Mouse (Mus musculus) embryonic facial prominence, embryonic 15.5 days (tissue): ENCODE results near the gene Ttc7. TPM values are rescaled to one million over a fixed set of nuclear protein-coding genes. Genes with fewer than 3 reads are reported as not detected.

Experiments
- ATAC-seq: fragments of 200-750 bp; cut with Nextera tagmentation; 2 replicates; pipeline ENCODE4 v1.8.0; 2017; ENCODE audit warnings: low read depth, moderate TSS enrichment; ENCODE audit not compliant: insufficient number of reproducible peaks, low FRiP score, low TSS enrichment
- H3K27ac ChIP-seq: fragments of 300-500 bp; sonication (generic); replicated peaks from 2 replicates; pipeline ENCODE4 v1.5.1; 2015; ENCODE audit warnings: mild to moderate bottlenecking, inconsistent platforms
- H3K27me3 ChIP-seq: fragments of 300-500 bp; sonication (generic); 2 replicates; pipeline ENCODE4 v1.6.1; 2015; ENCODE audit warnings: inconsistent platforms
- H3K36me3 ChIP-seq: fragments of 300-500 bp; sonication (generic); 2 replicates; pipeline ENCODE4 v1.6.1; 2015; ENCODE audit warnings: mild to moderate bottlenecking, inconsistent platforms
- H3K4me1 ChIP-seq: fragments of 300-500 bp; sonication (generic); 2 replicates; pipeline ENCODE4 v1.6.1; 2015; ENCODE audit warnings: inconsistent platforms
- H3K4me2 ChIP-seq: fragments of 300-500 bp; sonication (generic); replicated peaks from 2 replicates; pipeline ENCODE4 v1.6.1; 2015; ENCODE audit warnings: mild to moderate bottlenecking, inconsistent platforms
- H3K4me3 ChIP-seq: fragments of 300-500 bp; sonication (generic); replicated peaks from 2 replicates; pipeline ENCODE4 v1.5.1; 2015; ENCODE audit warnings: mild to moderate bottlenecking, inconsistent platforms
- H3K9ac ChIP-seq: fragments of 300-500 bp; sonication (generic); 2 replicates; pipeline ENCODE4 v1.6.1; 2015; ENCODE audit warnings: inconsistent platforms
- H3K9me3 ChIP-seq: fragments of 300-500 bp; sonication (generic); replicated peaks from 2 replicates; pipeline ENCODE4 v1.6.1; 2016; ENCODE audit warnings: inconsistent platforms
- WGBS: fragments of 180-500 bp; shearing (Covaris S2); methylation state at CpG from one replicate; pipeline ENCODE4 v1.1.7; 2015; 5-methylcytosine and 5-hydroxymethylcytosine counted together
- polyA plus RNA-seq: library from polyadenylated mRNA; unstranded; fragments of >200 nt; fragmentation: Nextera tagmentation; extraction: Ambion mirVana; gene quantifications from 2 replicates; pipeline ENCODE4 v1.2.1, GENCODE M21; 2015

Ttc7 gene
- polyA plus RNA-seq, 1 experiment from 2014 or later, result 17.3 TPM

GRCm38 (mm10) chr17:87330250-87330920, 47.7 kb downstream of the Ttc7 start:
- ATAC-seq, result peak; percentile 40; the same call in 1 of the 2 replicates
- WGBS, result 36% methylated on average over 22 of the region's 22 CpGs
- Histone ChIP-seq H3K4me3 (no peak overlapping the region), H3K27ac (peak overlapping the region; percentile 31), H3K4me2 (peak overlapping the region; percentile 30), H3K27me3 (0 out of 2 replicates have a peak, but pooled peaks cover 5% of the 10 kb centered on the region), H3K36me3 (no peaks in the 10 kb centered on the region), H3K9me3 (no peaks in the 10 kb centered on the region), H3K4me1 (peaks cover 62% of the 10 kb centered on the region), H3K9ac (no peak overlapping the region)

GRCm38 (mm10) chr17:87330921-87331291, 48.2 kb downstream of the Ttc7 start:
- ATAC-seq, result peak; percentile 53; the same call in 1 of the 2 replicates
- peaks cover 60% of the 10 kb centered on the region for H3K4me1 ChIP-seq
- peak overlapping the region; percentile 31 for H3K27ac ChIP-seq
- no peak overlapping the region for H3K4me3 ChIP-seq
- H3K9me3 ChIP-seq, result no peaks in the 10 kb centered on the region
- H3K4me2 ChIP-seq, result peak overlapping the region; percentile 30
- 0 out of 2 replicates have a peak, but pooled peaks cover 5% of the 10 kb centered on the region for H3K27me3 ChIP-seq
- 5% methylated on average over 11 of the region's 11 CpGs for WGBS
- no peak overlapping the region for H3K9ac ChIP-seq
- H3K36me3 ChIP-seq, result 0 out of 2 replicates have a peak, but pooled peaks cover 3% of the 10 kb centered on the region

- H3K9me3 ChIP-seq, result no peaks in the 10 kb centered on the region
- H3K4me2 ChIP-seq, result no peak overlapping the region; the same call in 1 of the 2 replicates
- H3K27ac ChIP-seq, result no peak overlapping the region
- ATAC-seq, result no peak
- 0 out of 2 replicates have a peak, but pooled peaks cover 4% of the 10 kb centered on the region for H3K36me3 ChIP-seq
- peaks cover 55% of the 10 kb centered on the region for H3K4me1 ChIP-seq
- 0 out of 2 replicates have a peak, but pooled peaks cover 5% of the 10 kb centered on the region for H3K27me3 ChIP-seq
- no peak overlapping the region for H3K9ac ChIP-seq
- no peak overlapping the region for H3K4me3 ChIP-seq
- 47% methylated on average over 11 of the region's 11 CpGs for whole genome bisulfite sequencing
Measured at GRCm38 (mm10) chr17:87331336-87332141, 48.9 kb downstream of the Ttc7 start.

- no peak for ATAC-seq
- H3K9me3 ChIP-seq, result no peaks in the 10 kb centered on the region
- H3K4me2 ChIP-seq, result no peak overlapping the region
- 0 out of 2 replicates have a peak, but pooled peaks cover 4% of the 10 kb centered on the region for H3K36me3 ChIP-seq
- H3K4me3 ChIP-seq, result no peak overlapping the region
- no peak overlapping the region for H3K9ac ChIP-seq
- H3K4me1 ChIP-seq, result peaks cover 50% of the 10 kb centered on the region
- H3K27ac ChIP-seq, result no peak overlapping the region
- 47% methylated on average over 9 of the region's 9 CpGs for WGBS
- 0 out of 2 replicates have a peak, but pooled peaks cover 5% of the 10 kb centered on the region for H3K27me3 ChIP-seq
Measured at GRCm38 (mm10) chr17:87332142-87332815, 49.6 kb downstream of the Ttc7 start.

GRCm38 (mm10) chr17:87332887-87333286, 50.2 kb downstream of the Ttc7 start:
- Histone ChIP-seq H3K4me2 (no peak overlapping the region), H3K36me3 (0 out of 2 replicates have a peak, but pooled peaks cover 4% of the 10 kb centered on the region), H3K4me3 (no peak overlapping the region), H3K27me3 (0 out of 2 replicates have a peak, but pooled peaks cover 5% of the 10 kb centered on the region), H3K4me1 (peaks cover 46% of the 10 kb centered on the region), H3K9me3 (no peaks in the 10 kb centered on the region), H3K9ac (no peak overlapping the region), H3K27ac (no peak overlapping the region)
- 72% methylated on average over 6 of the region's 6 CpGs for WGBS
- no peak for ATAC-seq

GRCm38 (mm10) chr17:87334162-87334561, 51.5 kb downstream of the Ttc7 start:
- no peak for ATAC-seq
- H3K4me3 ChIP-seq, result no peak overlapping the region
- H3K36me3 ChIP-seq, result 0 out of 2 replicates have a peak, but pooled peaks cover 4% of the 10 kb centered on the region
- H3K4me1 ChIP-seq, result peaks cover 40% of the 10 kb centered on the region
- H3K4me2 ChIP-seq, result no peak overlapping the region
- no peak overlapping the region for H3K27ac ChIP-seq
- H3K27me3 ChIP-seq, result 0 out of 2 replicates have a peak, but pooled peaks cover 5% of the 10 kb centered on the region
- no peaks in the 10 kb centered on the region for H3K9me3 ChIP-seq
- no peak overlapping the region for H3K9ac ChIP-seq
- 93% methylated on average over 12 of the region's 12 CpGs for whole genome bisulfite sequencing

- Histone ChIP-seq H3K4me2 (no peak overlapping the region), H3K36me3 (0 out of 2 replicates have a peak, but pooled peaks cover 4% of the 10 kb centered on the region), H3K4me3 (no peak overlapping the region), H3K9ac (no peak overlapping the region), H3K27ac (no peak overlapping the region), H3K27me3 (no peaks in the 10 kb centered on the region), H3K9me3 (no peaks in the 10 kb centered on the region), H3K4me1 (peaks cover 38% of the 10 kb centered on the region)
- ATAC-seq, result no peak; the same call in 1 of the 2 replicates
- 65% methylated on average over 14 of the region's 14 CpGs for WGBS
Measured at GRCm38 (mm10) chr17:87335152-87335551, 52.5 kb downstream of the Ttc7 start.

- ATAC-seq, result no peak
- WGBS, result 74% methylated on average over 2 of the region's 2 CpGs
- H3K27ac ChIP-seq, result no peak overlapping the region
Measured at GRCm38 (mm10) chr17:87335727-87336126, 53.0 kb downstream of the Ttc7 start.

GRCm38 (mm10) chr17:87336910-87337309, 54.2 kb downstream of the Ttc7 start:
- 74% methylated on average over 12 of the region's 12 CpGs for WGBS
- Histone ChIP-seq H3K9ac (no peak overlapping the region), H3K9me3 (no peaks in the 10 kb centered on the region), H3K27ac (no peak overlapping the region), H3K36me3 (0 out of 2 replicates have a peak, but pooled peaks cover 4% of the 10 kb centered on the region), H3K4me3 (no peak overlapping the region), H3K4me2 (no peak overlapping the region), H3K27me3 (no peaks in the 10 kb centered on the region), H3K4me1 (peaks cover 20% of the 10 kb centered on the region)
- no peak for ATAC-seq

More at GRCm38 (mm10) chr17:87335727-87336126, 53.0 kb downstream of the Ttc7 start:
- Histone ChIP-seq H3K36me3 (0 out of 2 replicates have a peak, but pooled peaks cover 4% of the 10 kb centered on the region), H3K9ac (no peak overlapping the region), H3K9me3 (no peaks in the 10 kb centered on the region), H3K27me3 (no peaks in the 10 kb centered on the region), H3K4me1 (peaks cover 32% of the 10 kb centered on the region), H3K4me2 (no peak overlapping the region), H3K4me3 (no peak overlapping the region)

- ATAC-seq, result no peak
Measured at GRCm38 (mm10) chr17:87337683-87338082, 55.0 kb downstream of the Ttc7 start.

More at GRCm38 (mm10) chr17:87337683-87338082, 55.0 kb downstream of the Ttc7 start:
- Histone ChIP-seq H3K4me2 (no peak overlapping the region), H3K4me3 (no peak overlapping the region), H3K27ac (no peak overlapping the region), H3K27me3 (no peaks in the 10 kb centered on the region), H3K9ac (no peak overlapping the region), H3K9me3 (no peaks in the 10 kb centered on the region), H3K4me1 (peaks cover 13% of the 10 kb centered on the region; the same call in 1 of the 2 replicates), H3K36me3 (0 out of 2 replicates have a peak, but pooled peaks cover 4% of the 10 kb centered on the region)
- WGBS, result 88% methylated on average over 7 of the region's 7 CpGs
